Mouse (Mus musculus): ENCODE results near the gene Pirt.

Pirt gene

DNA sequence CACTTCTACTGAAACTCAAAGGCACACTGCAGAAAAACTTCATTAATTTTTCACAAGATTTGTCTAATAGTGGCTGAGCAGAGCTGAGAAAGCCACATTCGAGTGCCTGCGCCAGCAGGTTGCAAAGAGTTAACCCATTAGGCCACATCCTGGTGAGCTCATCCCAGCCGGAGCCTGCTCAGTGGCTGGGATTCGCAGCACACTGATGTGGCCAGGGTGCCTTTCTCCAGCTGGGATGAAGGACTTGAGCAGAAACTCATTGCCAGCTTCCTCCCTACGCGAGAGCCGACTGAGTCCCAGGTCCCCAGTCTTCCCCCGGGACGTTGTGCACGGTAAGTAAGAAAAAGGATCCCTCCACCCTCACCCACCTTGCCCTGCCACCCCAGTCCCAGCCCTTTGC lies at the start of gene Pirt:
Pirt (plus strand) TSS at position 171 of the 400 bp plus-strand sequence.
- DNase-seq (ENCODE audit: inconsistent ontology term), result no peak

DNA sequence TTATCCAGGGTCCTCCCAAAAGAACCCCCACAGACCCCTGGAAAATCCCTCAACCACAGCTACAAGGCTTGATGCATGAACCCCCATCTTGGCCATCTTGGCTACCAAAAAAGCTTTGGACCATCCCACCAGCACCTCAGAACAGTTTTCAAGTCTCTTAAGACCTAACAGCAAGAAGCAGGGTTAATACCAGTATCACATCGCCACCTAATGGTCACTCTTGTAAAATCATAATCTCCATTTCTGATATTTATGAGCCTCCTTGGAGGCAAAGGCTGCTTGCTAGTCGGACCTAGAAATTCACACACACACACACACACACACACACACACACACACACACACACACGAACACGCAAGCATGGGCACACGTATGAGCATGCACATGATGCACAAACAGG lies 40.1 kb upstream of the Pirt start:
- peak; percentile 17 for DNase-seq (ENCODE audit: inconsistent ontology term)

DNA sequence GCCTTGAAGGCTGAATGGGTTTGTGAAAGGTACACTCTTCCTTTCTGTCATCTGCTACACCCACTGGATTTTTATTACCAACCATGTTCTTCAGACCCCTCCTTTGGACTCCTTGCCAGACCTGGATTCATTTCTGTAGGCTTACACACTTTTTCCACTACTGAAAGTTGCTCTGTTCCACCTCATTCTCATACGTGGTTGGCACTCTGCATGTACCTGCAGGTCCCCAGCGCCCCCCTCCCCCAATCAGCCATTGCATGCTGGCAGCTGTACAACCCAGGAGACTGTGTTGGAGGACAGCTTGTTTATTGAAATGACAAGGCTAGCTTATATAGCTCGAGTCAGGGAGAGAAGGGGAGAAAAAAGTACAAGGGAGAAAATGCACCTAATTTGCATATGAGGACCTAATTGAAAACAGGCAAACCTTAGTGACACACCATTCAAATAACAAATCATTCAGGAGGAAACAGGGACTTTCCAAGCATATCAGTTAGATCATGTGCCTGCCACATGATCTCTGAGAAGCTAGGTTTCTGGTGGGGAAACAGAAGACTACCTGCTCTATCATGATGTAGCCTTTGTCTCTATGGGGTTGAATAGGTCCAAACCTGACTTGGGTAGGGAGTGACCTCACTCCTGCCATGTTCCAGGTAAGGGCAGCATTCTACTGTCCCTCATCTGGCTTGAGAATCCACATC lies 38.9 kb upstream of the Pirt start:
- no peak for DNase-seq (ENCODE audit: inconsistent ontology term)

DNA sequence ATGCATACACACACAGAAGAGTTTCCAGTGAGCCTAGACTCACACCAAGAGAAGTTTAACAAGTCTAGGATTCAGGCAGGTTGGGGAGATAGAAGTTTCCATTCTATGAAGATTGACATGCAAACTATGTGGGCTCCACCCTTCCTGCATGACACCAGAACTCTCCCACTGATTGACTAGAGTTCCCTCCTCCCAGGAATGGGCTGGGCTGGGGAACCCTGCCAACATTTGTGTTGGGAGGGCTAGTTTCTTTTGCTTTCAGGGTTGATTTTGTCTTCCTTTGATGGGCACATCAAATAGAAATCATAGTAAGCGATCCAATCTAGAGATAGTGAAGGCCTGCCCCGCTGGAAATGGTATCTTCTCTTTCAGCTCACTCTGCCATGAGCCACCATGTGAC lies 30.5 kb upstream of the Pirt start:
- no peak for DNase-seq (ENCODE audit: inconsistent ontology term)

DNA sequence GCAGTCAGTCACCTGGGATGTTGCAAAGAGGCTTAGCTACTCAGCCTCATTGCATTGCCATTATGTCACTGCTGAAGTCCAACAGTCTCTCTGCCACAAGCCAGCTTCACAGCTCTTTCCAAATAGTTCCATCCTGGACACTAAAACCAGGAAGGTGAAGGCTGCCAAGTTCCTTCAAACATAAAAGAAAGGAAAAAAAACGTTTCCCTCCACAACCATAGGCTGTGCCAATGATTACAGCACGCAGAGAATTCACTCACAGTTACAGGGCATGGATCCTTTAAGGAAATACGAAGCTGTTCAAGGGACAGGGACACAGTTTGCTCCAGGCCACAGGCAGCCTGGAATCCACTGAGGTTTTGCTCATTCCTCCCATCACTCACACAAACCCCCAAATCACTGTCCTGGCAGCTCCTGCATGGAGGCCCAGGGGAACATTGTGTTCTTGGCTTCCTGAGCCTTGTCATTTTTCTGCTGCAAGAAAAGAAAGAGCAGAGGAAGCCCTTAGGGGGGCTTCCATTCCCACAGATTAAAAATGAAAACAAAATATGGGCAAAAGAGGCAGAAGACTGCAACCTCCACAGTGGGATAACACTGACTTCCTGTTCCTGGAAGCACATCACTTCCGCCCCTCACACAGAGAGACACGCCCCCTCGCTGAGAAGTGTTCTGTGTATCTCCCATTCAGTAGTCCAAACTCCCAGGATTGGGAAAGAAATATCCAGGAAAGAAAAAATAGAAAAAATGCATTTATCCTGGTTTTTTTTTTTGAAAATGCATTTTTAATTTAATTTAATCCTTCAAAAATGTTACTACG lies 29.3 kb upstream of the Pirt start:
- peak; percentile 78 for DNase-seq (ENCODE audit: inconsistent ontology term)

DNA sequence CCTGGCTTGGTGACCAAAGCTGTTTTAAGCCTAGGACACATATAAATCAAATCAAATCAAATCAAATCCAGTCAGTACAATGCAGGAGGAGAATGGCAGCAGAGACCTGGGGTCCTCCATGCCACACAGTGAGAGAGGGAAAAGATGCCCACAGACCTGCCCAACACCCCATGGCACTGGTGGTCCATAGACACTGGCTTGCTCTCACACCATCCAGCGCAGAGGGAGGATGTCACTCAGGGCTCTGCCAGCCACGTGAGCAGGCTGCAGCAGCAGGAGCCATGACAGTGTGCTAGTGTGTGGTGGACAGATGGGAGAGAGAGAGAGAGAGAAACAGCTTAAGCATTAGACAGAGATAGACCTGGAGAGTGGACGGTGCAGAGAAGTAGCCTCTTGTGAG lies 19.2 kb upstream of the Pirt start:
- DNase-seq (ENCODE audit: inconsistent ontology term), result no peak

DNA sequence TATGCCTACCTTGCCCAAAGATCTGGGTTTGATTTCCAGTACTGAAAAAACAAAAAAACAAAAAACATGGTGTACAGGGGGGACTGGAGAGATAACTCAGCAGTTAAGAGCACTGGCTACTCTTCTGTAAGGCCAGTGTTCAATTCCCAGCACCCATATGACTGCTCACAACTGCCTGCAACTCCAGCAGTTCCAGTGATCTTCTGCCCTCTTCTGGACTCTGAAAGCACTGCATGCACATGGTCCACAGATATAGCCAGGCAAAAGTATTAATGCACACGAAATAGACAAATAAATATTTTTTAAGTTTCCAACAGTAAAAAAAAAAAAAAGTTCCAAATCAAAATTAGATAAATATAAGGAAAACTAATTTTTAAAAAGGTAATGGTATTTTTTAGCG lies 13.0 kb upstream of the Pirt start:
- DNase-seq (ENCODE audit: inconsistent ontology term), result no peak

DNA sequence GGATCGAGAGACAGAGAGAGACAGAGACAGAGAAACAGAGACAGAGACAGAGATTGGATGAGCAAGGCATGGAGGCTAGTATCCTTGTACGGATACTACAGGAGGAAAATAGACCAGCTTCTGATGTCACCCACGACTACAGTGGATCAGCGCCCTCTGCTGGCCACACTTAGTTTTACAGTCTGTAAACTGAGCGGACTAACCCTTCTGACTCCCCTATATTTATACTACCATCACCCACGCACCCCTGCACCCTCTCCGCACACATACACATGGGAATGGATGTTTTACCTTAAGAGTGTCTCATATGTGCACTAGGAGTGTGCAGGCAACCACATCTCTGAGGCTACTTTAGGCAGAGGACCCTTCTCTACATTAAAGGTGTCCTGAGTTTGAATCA lies 12.4 kb upstream of the Pirt start:
- peak; percentile 15 for DNase-seq (ENCODE audit: inconsistent ontology term)

DNA sequence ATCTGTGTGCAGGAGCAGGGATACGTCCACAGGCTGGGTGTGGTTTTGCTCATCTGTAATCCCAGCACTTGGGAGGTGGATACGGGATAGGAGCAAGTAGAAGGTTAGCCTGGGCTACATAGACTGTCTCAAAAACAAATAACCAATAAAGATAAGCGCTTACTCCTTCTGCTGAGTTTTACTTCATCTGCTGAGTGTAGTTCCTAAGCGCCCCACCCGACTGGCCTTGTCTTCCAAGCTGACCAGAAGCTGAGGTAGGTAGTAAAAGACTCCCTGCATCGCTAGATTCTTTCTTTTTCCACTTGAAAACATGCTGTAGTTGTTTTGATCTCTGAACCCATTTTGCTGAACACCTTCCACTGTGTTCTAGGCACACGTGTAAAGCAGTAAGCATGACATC lies 9.0 kb upstream of the Pirt start:
- no peak for DNase-seq (ENCODE audit: inconsistent ontology term)

DNA sequence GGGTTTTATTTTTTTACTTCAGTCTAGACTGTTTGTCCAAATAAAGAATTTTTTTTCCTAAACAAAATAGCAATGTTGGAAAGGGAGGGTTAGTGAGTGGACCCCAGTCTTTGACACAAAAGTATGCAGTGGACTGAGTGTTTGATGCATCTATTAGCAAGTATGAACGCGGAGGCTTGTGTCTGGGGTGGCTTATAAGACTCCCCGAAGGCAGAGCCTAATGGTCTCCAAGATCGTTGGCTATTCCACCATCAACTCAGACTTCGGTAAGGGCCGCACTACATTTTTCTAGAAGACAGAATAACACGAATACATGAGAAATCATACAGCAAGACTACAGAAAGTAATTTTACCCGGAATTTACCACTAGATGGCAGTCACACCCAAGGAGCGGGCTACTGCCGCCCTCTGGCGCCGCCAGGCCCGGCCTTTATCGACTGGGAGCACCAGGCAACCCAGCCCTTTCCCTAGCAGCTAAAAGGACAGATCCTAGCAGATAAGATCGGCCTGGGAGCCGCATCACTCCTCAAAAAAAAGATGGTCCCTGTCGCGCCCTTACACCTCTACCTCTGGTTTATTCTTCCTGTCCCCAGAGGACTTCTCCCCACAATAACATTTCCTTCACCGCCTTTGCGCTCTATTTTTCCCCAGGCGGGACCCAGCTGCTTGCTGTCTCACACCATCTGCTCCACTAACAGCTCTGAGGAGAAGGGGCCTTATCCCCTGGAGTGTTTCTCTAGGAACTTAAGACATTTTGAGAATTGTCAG lies 6.0 kb upstream of the Pirt start:
- peak; percentile 66 for DNase-seq (ENCODE audit: inconsistent ontology term)

DNA sequence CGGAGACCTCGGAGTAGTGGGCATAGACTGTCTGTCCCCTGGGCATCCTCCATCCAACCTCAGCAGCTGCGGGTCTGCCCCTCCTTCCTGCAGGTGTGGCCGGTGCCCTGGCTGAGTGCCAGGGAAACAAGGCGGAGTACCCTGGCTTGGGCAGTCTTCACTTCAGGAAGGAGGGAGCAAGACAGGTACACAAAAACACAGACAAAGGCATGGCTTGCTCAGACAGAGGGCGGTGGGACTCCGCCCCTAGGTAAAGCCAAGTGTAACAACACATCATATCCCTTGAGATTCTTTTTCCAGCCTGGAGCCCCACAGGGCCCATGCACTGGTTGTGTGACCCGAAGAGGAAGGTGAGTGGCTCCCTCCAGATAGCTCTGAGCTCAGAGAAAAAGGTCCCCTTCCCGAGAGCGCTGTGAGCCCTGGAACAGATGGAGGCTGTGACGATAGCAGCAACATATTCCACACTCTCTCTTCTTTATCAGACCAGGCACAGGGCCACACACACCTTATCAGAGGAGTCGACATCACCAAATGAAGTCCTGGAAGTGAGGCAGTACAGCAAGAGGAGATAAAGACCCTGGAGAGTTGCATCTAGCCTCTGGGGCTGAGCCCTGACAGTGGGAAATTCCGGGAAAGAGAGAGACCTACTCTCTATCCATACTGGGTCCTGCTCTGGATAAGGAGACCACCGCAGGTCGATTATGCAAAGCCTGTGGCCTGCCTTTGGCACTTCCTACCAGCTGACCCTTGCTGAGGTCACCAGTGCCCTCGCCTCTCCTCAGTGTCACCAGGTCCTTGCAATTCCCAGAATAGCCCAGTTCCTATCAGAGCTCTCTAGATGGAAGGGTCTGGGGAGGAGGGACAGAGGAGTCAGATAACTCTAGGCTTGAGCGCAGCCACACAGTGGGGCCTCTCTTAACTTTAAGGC lies 1.0 kb downstream of the Pirt start:
- no peak for DNase-seq (ENCODE audit: inconsistent ontology term)

DNA sequence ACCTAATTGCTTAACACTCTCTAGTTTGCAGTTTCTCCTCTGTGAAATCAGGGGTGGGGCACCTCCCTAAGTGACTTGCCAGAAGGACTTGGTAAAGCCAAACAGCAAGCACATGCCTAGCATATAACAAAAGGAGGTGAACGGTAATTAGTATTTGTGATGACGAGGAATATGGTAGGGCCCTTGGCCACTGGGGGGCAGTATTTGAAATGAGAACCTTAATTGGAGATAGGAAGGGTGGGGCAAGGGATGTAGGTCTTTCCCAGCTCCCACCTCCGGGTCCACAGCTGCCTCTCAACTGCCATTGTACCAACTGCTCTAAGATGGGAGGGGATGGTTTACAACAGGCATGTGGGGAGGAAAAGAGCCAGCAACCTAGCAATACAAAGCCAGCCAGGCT lies 2.5 kb downstream of the Pirt start:
- DNase-seq (ENCODE audit: inconsistent ontology term), result peak; percentile 62

DNA sequence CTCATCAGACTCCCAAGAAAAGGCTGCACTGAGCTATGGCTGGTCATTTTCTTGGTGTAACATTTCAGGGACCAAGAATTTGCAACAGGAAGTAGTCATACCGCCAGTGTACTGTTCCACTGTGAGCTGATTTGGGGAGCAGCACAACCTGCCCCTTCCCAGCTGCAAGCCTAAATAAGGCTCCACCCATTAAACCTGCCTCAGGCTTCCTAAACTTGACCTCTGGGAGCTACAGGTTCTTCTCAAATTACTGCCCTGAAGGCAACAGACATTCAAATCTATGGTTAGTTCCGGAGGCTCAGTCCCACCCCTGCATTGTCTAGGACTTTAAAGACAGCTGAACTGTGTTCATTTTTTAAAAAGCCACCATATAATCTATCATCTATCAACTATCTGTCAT lies 8.2 kb downstream of the Pirt start:
- DNase-seq (ENCODE audit: inconsistent ontology term), result no peak

DNA sequence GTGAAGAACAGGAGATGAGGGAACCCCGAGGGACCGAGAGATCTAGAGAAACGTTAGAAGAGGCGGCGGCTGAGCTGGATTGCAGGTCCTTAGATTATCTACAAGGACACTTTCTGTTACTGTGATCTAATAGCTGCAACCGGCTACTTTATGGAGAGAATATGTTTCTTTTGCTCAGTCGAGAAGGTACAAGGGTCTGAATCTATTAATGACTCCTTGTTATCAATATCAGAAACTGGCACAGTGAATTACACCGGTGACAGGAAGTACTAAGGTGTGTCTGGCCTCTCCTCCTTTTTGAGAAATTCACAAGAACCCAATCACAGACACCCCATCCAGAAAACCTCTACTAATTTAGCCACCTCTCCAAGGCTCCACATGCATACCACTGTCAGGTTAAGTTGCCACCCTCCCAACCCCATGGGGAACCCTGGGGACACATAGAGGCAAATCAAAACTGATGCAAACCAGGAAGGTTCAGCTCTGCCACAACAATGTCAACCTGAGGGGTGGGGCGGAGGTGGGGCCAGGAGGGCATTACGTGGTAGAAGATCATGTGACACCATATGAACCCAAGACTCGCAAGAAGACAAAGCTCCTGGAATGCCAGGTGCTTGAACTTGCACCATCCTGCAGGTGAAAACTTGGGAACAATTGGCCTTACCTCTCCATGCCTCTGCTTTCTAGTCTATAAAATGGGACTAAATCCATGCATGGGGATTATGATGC lies 12.5 kb downstream of the Pirt start:
- no peak for DNase-seq (ENCODE audit: inconsistent ontology term)

DNA sequence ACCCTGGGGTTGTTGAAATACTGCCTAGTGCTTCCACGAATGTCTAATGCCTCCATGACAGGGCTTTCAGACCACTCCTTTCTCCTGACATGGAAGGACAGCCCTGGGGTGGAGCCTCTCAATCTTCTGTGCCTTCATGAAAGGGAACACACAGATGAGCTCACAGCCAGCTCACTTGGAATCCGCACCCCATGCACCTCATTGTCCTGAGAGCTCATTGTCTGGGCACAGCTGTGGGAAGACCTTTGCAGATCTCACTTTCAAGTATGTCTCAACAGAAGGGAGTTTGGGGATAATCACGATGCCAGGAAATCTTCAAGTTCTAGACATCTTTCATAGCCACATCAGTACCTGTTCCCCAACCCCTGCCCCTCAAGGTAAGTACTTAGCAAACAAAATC lies 16.5 kb downstream of the Pirt start:
- DNase-seq (ENCODE audit: inconsistent ontology term), result no peak

DNA sequence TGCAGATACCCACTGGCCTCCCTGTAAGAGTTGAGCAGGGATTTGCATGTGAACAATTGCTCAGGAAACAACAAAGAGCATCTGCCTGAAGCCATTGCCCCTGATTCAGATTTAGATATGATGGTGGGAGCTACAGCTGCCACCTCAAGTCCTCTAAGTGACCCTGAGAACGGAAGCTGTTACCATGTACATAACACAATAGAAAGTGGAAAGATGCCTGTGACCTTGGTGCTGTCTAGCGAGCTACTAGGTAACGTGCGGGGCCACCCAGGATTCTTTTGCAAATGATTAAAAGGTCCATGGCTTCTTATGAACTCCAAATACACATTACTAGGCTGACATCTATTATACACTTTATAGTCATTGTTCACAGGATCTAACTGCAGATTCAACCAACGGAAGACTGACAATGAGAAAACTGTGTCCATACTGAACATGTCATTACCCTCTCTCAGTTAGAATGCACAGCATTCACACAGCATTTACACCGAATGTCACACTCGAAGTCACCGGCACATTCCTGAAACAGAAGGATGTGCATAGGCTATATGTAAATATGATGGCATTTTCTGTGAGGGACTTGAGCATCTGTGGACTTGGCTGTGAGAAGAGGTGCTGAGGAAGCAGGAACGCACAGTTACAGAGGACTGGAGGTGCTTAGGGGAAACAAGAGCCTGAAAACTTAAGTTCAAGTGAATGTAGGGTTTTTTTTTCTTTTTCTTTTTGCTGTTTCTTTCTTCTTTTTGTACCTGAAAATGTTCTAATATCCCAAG lies 21.2 kb downstream of the Pirt start:
- DNase-seq (ENCODE audit: inconsistent ontology term), result no peak

DNA sequence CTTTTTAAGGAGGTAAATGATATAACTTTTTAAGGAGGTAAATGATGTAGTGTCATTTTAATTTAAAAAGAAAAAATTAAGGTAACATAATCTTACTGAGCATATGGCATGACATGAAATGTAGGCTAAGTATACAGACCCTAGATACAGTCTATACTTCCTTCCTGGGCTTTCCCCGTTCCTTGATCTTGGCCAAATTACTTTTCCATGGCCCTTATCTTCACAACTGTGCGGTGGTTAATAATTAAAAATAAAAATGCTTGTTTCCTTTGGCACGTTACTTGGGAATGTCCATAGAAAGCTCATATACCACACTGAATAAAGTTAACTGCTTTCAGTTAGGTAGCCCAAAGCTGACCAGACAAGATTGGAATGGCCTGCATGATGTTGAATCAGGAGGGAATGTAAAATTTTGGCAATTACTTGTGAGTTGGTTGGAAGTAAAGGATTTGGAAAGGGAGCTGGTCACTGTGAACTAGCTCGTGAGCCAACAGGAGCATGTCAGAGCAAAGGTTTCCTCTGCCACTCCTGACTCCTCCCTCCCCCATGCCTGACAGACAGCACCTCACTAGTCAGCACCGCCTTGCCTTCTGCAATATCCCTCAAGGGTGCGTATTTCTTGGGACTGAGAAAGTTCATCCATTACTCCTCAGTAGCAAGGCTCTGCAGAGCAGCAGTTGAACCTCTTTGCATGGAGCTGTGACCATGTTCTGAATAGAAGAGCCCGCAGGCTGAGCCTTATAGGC lies 22.8 kb downstream of the Pirt start:
- DNase-seq (ENCODE audit: inconsistent ontology term), result no peak

DNA sequence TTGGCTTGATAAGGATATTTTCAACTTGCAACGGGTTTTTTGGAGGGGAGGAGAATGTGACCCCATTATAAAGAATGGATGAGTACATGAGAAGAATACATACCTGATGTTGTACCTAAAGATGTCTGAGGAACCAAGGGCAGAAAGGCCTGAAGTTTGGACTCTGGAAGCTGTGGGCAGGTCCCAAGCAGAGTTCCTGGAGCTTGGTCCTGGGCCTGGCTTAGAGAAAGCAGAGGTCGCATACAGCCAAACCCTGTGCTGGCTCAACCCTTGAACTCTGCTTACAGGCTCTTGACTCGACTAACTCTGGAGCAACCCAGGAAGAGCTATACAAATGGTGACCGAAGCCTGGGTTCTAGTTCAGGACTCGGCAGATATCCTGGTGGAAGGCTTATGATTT lies 30.2 kb downstream of the Pirt start:
- DNase-seq (ENCODE audit: inconsistent ontology term), result no peak

DNA sequence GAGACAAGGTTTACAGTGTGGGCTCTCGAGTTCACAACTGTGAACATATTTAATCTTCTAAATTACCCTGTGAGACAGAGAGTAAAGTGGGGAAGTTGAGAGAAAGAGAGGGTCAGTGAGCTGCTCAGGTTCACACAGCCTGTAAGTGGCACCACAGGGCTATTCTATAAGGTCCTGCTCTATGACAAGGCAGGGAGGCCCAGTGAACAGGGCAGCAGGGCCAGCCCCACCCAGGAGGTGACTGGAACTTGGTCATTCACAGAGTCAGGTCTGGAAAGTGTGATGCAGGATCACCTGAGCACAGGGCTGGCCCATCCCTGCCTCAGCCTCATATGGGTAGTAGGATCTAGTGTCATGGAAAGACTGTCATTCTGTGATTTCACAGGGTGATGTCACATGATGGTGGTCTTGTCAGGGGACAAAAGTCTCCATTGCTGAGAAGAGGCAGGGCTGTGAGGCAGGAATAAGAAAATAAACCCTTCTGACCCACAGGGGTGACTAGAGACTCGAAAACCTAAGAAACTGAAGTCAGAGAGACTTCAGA lies 33.5 kb downstream of the Pirt start:
- no peak for DNase-seq (ENCODE audit: inconsistent ontology term)

Measured in Muller cell, postnatal 12 days (primary cell).